Mouse (Mus musculus) urinary bladder, adult 18-20 months (tissue): Measurements from ENCODE around the gene Mapk1.
"Not testable (repeated sequence)": the region's sequence is repeated elsewhere in the genome, so short reads cannot be mapped to it uniquely, and the experiment has no call there.

Experiments
- DNase-seq, 2 experiments: peaks; one replicate each; pipeline ENCODE4 v3.0.0; 2022; ENCODE audit warnings: low spot score in 2 of 2, mixed read lengths in 2 of 2

Mapk1 gene

DNA sequence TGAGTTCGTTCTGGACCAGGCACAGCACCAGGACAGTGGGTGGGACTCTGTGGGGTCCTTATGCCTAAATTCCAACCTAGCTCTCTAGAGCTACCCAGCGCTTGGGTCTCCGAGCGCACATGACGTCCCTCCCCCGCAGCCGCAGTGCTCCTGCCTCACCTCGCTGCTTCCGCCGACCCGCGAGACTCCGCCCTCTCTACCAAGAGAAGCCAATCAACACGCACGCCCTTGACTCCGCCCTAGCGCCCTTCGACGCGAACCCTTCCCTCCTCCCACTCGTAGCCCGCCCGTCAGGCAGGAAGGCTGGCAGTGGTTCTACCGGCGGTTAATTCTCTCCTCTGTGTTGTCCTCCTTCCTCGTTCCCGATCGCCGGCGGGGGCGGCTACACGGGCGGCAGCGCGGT is at the start of gene Mapk1:
TSS of gene Mapk1 (plus strand) at position 252 of the 403 bp plus-strand sequence.
- DNase-seq, result peak; percentile 91 to 94

GRCm38 (mm10) chr16:16939543-16939942 is 43.6 kb upstream of the Mapk1 start:
- DNase-seq, result no peak

GRCm38 (mm10) chr16:16941078-16941477 is 42.1 kb upstream of the Mapk1 start:
- no peak for DNase-seq

- DNase-seq, result no peak
Measured at GRCm38 (mm10) chr16:16958575-16958974, 24.6 kb upstream of the Mapk1 start.

DNA sequence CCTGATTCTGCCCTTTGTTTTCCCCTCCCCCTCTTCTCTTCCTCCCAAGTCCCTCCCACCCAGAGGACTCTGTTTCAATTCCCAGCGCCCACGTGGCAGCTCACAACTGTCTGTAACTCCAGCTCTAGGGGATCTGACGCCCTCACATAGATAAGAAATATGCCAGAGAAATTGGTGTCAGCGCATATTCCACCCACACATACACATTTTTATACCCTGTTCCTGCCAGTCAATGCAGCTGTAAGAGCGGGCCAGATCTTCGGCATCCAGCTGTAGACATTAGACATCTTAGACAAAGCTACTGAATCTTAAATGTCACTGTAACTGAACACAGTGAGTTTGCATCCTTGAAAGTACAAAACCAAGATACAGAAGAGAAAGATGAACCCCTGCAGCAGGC is 23.3 kb upstream of the Mapk1 start:
- DNase-seq, result no peak

DNA sequence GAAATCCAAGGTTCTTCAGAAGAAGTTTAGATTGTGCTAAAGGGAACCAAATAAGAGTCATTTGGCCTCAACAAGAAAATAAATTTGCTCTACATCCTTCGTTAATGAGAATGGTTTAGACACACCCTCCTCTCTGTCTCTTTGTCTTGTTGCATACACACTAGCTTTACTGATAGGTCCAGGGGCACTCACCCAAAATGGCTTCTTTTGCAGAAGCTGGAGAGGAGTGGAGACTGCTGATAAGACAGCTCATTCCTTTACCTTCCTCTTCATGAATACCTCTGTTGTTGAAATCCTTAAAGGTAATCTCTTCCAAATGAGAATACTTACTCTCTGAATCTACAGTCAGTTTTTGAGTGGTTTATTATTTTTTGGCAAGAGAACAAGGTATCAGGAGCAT is 18.0 kb upstream of the Mapk1 start:
- DNase-seq, result no peak

DNA sequence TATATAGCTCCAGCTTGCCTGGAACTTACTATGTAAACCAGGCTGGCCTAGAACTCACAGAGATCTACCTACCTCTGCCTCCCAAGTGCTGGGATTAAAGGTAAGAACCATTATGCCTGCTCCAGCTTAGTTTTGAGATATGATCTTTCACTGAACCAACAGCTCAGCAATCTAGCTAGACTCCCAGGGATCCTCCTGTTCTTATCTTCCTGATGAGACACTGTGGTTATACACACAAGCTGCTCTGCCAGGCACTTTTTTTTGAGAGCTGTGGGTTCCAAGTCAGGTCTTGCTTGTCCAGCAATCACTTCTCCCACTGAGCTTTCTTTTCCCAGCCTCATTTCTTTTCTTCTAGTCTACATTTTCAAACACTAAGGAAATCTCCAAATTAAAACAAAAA is 16.9 kb upstream of the Mapk1 start:
- no peak for DNase-seq

- no peak for DNase-seq
Measured at GRCm38 (mm10) chr16:16978061-16978460, 5.1 kb upstream of the Mapk1 start.

DNA sequence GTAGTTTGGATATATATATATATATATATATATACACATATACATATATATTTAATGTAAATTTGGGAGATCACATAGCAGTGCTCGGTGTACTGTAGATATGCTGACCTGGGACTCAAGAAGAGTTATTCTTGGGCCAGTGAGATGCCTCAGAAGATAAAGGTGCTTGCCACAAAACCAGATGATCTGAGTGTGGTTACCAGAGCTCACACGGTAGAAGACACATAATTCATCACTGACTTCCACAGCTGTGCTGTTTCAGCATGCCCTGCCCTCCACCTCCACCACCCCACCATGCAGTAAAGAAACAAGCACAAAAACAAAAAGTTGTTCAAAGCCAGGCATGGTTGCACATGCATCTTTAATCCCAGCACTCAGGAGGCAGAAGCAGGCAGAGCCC is 4.4 kb upstream of the Mapk1 start:
- DNase-seq, result no peak

- DNase-seq, result no peak
Measured at GRCm38 (mm10) chr16:16982636-16983035, 546 bp upstream of the Mapk1 start.

DNA sequence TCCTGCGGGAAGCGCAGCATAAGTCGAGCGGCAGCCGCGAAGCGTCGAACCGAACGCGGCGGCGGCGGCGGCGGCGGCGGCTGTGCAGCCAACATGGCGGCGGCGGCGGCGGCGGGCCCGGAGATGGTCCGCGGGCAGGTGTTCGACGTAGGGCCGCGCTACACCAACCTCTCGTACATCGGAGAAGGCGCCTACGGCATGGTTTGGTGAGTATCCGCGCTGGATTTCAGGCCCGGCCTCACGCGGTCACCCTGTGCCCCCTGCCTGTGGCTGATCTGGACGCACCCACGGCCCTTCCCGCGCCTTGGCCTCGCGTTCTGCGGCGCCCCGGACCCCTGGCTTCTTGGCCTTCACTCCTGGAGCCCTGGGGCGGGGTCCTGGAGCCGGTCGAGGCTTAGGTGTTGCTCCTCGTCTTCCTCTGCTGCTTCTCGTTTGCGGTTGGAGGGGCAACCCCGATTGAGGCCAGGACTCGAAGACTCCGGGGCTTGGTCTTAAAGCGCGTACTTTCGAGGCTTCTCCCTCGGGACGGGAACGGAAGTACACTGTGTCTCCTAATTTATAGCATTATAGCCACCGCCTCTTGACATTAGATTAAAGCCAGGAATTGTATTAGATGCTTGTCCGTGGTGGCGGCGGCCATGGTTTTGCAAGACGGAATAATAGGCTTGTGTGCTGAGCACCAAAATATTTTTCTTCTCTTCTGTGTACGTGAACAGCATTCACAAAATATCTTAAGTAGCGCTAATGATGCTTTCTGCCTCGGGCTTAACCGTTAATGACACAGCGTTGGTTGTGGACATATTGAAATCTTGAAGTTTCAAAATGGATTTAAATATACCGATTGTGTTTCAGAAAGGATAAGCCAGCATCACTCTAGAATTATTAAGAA is 596 bp downstream of the Mapk1 start:
- DNase-seq, result peak; percentile 20 to 71

DNA sequence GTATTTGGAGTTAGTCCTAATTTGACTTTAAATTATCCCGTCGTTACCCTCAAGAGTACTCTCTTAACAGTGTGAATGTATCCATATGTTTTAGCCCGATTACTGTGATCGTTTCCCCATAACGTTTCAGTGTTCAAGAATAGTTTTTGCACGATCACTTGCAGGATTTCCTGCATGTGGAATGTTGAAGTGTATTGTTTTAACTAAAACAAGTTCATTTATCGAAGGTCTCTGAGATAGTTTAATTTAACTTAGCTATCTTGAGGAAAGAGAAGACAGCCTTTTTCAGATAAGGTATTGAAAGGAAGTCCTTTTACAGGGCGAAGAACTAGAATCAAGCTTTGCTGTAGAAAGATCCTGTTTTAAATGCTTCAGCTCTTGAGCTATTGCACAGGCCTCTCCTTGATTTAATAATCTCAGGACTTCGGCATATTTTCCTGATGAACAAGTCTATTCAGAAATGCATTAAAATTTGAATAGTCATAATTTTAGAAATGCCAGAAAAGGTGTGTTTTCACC is 1.3 kb downstream of the Mapk1 start:
- no peak for DNase-seq

DNA sequence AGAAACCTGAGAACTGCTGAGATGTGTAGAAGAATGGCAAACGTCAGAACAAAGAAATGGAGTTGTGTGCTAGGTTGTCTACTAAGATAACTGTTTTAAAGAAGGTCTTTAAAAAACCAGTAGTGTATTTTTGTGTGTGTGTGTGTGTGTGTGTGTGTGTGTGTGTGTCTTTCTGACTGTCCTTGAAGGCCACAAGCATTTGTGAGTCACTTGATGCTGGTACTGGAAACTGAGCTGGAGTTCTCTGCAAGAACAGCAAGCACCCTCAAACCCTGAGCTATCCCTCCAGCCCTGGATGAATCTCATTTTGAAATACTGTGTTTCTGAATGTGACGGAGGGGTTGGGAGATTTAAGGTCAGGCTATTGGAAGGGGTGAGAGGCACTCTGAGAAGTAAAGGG is 4.1 kb downstream of the Mapk1 start:
- no peak for DNase-seq

DNA sequence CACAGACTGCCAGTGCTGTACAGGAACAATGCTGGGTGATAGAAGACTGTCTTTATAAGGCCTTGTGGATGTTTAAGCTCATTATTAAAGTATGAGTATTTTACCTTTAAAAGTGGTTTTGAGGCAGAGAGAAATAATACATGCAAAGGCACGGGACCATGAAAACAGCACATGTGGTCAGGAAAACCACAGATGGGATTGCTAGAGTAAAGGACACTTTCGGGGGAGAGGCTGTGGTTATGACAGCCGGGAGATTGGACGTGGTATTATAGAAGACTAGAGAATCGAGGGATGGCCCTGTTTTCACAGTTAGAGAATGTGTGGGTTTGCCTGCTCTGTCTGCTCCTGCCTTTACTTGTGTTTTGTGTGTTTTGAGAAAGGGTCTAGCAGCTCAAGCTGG is 5.7 kb downstream of the Mapk1 start:
- no peak for DNase-seq

GRCm38 (mm10) chr16:16990021-16990420 is 6.8 kb downstream of the Mapk1 start:
- DNase-seq, result no peak

DNA sequence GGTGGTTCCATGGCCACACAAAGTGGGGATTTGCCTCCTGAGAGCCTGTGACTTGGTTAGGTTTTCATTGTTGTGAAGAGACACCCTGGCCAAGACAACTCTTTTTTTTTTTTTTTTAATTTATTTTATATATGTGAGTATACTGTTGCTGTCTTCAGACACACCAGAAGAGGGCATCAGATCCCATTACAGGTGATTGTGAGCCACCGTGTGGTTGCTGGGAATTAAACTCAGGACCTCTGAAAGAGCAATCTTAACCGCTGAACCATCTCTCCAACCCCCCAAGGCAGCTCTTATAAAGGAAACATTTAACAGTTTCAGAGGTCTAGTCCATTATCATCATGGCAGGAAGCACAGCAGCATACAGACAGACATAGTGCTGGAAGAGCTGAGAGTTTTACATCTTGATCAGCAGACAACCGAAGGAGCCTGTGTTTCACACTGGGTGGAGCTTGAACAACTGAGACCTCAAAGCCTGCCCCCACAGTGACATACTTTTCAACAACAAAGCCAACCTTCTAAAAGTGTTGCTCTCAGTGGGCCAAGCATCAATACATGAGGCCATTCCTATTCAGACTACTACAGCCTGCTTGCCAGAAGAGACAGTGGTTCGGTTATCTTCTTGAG is 11.4 kb downstream of the Mapk1 start:
- DNase-seq, result no peak

GRCm38 (mm10) chr16:16996121-16996729 is 13.0 kb downstream of the Mapk1 start:
- not testable (repeated sequence) for DNase-seq

DNA sequence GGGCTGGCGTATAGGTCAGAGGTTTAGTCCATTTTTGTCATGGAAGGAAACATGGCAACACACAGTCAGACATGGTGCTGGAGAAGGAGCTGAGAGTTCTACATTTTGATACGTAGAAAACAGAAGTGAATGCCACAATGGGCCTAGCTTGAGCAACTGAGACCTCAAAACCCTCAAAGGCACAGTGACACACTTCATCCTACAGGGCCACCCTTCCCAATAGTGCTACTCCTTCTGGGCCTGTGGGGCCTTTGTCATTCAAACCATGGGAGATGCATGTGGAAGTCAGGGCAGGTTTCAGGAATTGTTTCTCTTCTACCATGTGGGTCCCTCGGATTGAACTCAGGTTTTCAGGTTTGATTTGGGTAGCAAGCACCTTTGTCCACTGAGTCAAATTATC is 17.9 kb downstream of the Mapk1 start:
- DNase-seq, result no peak

DNA sequence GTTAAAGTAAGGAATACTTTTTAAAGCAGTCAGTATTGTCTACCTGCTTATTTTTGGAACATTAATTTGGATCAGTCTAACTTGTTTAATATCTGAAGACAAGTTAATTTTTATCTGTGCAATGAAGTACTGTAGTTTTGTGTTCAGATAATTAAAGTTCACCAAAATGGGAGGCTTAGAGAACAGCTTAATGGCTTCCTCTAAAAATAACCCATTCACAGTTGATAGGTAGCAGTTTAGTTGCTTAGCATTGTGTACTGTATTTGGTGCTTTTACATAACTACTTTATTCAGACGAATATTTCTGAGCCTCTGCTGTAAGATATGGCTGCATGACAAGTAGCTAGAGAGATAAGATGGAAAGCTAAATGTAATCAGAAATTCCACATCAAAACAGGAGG is 23.9 kb downstream of the Mapk1 start:
- no peak for DNase-seq

- peak in 1 of 2 experiments; percentile 12 for DNase-seq
Measured at GRCm38 (mm10) chr16:17010036-17010435, 26.9 kb downstream of the Mapk1 start.

DNA sequence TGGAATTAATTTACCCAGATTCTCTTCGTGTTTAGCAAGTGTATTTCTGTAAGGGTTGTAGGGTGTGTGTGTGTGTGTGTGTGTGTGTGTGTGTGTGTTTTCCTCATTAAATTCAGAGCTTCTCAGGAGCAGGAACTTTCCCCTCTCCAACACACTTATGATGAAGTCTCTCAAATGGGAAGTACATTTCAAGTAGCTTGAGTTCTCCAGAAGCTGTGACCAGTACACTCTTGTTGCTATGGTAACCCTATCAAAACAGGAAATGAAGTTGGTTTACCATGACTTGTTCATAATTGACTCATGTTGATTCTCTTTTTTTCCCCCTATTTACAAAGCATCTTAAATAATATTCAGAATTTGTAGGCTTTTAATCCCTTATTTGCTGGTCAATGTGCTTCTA is 29.4 kb downstream of the Mapk1 start:
- DNase-seq, result no peak

DNA sequence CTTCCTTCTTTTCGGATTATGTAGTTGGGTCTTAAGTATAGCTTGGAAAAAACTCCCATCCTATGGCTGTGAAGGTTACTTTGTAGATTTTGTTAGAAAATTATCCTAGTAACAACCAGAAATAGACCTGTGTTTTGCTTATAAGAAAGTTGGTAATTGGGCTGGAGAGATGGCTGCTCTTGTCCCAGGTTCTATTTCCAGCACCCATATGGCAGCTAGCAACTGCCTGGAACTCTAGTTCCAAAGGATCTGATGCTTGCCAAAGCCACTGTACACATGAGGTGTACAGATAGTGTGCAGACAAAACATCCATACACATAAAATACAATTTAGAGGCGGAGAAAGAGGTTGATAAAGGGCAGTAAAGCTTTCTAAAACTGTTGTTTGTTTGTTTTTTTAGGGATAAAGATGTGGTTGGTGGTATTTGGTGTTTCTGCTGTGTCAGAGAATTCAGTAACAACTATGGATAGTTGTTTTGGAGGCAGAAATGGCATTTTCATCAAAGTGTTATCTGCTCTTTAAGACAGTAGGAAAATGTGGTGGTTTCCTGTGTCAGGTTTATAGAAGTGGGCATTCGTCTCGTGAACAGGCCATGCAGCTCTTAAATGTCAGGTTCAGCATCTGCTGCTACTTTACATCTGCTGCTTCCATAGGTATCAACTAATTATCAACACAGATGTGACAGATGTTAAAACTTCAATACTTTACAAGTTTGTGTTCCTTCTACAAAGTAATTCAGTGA is 32.1 kb downstream of the Mapk1 start:
- DNase-seq, result no peak
